Mouse (Mus musculus): Measurements from ENCODE around the gene Svbp. TPM values are rescaled to one million over a fixed set of nuclear protein-coding genes. Genes with fewer than 3 reads are reported as not detected.
A peak's percentile ranks its signal among the peaks of the same experiment; 100 is the strongest.

Gene Svbp
- polyA plus RNA-seq, 1 experiment: 39.1 TPM

DNA sequence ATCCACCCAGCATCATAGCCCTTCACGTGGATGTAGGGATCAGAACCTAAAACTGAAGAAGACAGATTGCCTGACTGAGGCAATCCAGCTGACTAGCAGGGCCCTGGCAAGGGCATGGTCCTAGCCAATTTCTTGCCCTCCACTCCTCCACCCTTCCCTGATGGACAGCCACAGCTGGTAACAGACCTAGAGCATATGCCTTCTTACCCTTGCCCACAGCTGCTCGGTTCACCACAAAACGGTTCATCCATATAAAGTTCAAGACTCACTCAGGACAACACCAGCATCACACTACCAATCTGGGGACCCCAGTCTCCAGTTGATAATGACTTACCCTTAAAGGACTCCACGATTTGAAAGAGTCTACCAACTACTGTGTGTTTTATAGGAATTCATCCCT is 9.3 kb upstream of the Svbp start:
- H3K4me3 ChIP-seq (ENCODE audit: low read depth, low read length): no peak overlapping the region
- no peaks in the 10 kb centered on the region for H3K27me3 ChIP-seq (ENCODE audit: control insufficient read depth, insufficient read depth, low read length, poor library complexity, severe bottlenecking)
- TF ChIP-seq CTCF (IDR thresholded peaks at IDR 0.05; ENCODE audit: low read depth, low read length) (no peak), POLR2A (IDR thresholded peaks at IDR 0.05; ENCODE audit: insufficient read depth, low read length) (no peak), EP300 (IDR thresholded peaks at IDR 0.05; ENCODE audit: insufficient read depth, low read depth, low read length) (no peak)

DNA sequence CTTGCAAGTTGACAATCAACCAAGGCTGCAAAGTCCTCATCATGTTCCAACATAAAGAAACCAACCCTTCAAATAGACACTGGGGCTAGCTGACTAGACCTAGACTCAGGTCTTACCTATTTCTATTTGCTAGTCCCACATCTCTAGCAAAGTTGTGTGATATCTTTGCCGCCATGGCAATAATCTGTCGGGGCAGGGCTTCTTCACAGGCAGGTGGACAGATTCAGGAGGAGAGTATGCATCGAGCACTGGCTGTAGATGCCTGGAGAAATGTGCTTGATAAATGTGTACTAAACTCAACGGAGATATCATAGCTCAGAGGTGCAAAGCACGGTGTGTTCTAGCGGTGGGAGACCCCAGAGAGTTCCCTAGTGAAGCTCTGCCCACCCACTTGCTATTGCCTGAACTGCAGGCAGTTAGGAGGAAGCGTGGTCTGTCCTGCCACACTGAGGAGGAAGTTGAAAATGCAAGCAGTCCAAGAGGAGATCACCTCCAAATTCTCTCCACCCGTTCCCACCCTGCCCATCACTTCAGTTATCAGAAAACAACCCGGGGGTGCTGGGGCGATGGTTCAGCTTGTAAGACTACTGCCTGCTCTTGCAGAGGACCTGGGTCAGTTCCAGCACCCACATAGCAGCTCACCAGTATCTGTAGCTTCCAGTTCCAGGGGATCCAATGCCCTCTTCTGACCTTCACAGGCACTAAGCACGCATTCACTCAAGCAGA is 6.9 kb upstream of the Svbp start:
- no peak overlapping the region for H3K4me3 ChIP-seq (ENCODE audit: low read depth, low read length)
- TF ChIP-seq CTCF (IDR thresholded peaks at IDR 0.05; ENCODE audit: low read depth, low read length) (peak; percentile 33), POLR2A (IDR thresholded peaks at IDR 0.05; ENCODE audit: insufficient read depth, low read length) (no peak), EP300 (IDR thresholded peaks at IDR 0.05; ENCODE audit: insufficient read depth, low read depth, low read length) (no peak)
- H3K27ac ChIP-seq (ENCODE audit: insufficient read depth, low read length): no peak overlapping the region
- H3K9ac ChIP-seq (ENCODE audit: low read depth, poor library complexity, severe bottlenecking): no peak overlapping the region
- H3K36me3 ChIP-seq (ENCODE audit: control insufficient read depth, insufficient read depth, low read length, poor library complexity, severe bottlenecking): no peaks in the 10 kb centered on the region
- no peaks in the 10 kb centered on the region for H3K4me1 ChIP-seq (ENCODE audit: control insufficient read depth, insufficient read depth, low read length)
- no peaks in the 10 kb centered on the region for H3K27me3 ChIP-seq (ENCODE audit: control insufficient read depth, insufficient read depth, low read length, poor library complexity, severe bottlenecking)
- H3K9me3 ChIP-seq (replicated peaks; ENCODE audit: control insufficient read depth, insufficient read depth, low read length, poor library complexity, severe bottlenecking): no peaks in the 10 kb centered on the region

More for the DNA sequence above, 9.3 kb upstream of the Svbp start:
- H3K36me3 ChIP-seq (ENCODE audit: control insufficient read depth, insufficient read depth, low read length, poor library complexity, severe bottlenecking): no peaks in the 10 kb centered on the region
- no peaks in the 10 kb centered on the region for H3K4me1 ChIP-seq (ENCODE audit: control insufficient read depth, insufficient read depth, low read length)
- no peak overlapping the region for H3K9ac ChIP-seq (ENCODE audit: low read depth, poor library complexity, severe bottlenecking)
- H3K9me3 ChIP-seq (replicated peaks; ENCODE audit: control insufficient read depth, insufficient read depth, low read length, poor library complexity, severe bottlenecking): no peaks in the 10 kb centered on the region
- H3K27ac ChIP-seq (ENCODE audit: insufficient read depth, low read length): no peak overlapping the region

DNA sequence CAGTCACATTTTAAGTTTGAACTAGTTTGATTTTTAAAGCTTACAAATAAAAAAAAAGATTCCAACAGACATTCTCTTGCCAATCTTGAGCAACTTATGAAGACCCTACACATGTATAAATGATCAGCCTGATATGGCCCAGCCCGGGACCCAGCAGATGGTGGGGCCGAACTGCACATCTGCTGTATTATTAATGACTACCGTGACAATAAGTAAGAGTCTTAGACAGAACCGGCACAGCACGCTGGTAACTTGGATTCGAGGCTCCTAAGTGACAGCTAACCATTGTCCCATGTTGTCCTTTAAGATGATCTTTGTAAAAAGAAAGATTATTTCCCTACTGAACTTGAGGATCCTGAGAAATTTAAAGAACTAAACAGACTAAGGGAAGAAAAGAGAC is 5.7 kb upstream of the Svbp start:
- H3K9ac ChIP-seq (ENCODE audit: low read depth, poor library complexity, severe bottlenecking): no peak overlapping the region

DNA sequence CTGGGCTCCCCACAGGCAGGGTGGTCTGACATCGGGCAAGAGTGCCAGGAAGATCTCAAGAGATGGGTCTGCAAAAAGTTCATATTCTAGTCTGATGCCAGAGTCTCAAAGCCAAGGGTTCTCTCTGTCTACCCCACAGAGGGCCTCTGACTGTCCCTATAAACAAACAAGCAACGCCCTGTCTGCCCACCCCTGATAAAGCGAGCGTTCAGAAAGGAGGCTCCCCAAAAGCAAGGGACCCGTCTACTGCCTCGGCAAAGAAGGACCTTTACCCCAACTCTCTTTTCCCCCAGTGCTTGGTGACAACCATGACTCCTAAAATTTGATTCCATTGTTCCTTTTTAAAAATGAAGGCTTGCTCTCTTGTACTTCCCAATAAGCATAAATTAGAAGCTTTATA is 5.2 kb upstream of the Svbp start, which contains the start of gene Ermap:
Gene Ermap (minus strand): TSS at position 148 of the 400 bp plus-strand sequence.
- H3K9ac ChIP-seq (ENCODE audit: low read depth, poor library complexity, severe bottlenecking): no peak within 1 kb of the TSS
- H3K9me3 ChIP-seq (replicated peaks; ENCODE audit: control insufficient read depth, insufficient read depth, low read length, poor library complexity, severe bottlenecking): no peaks in the 10 kb centered on the region
- H3K36me3 ChIP-seq (ENCODE audit: control insufficient read depth, insufficient read depth, low read length, poor library complexity, severe bottlenecking): no peaks in the 10 kb centered on the region
- TF ChIP-seq EP300 (IDR thresholded peaks at IDR 0.05; ENCODE audit: insufficient read depth, low read depth, low read length) (no peak), CTCF (IDR thresholded peaks at IDR 0.05; ENCODE audit: low read depth, low read length) (no peak), POLR2A (IDR thresholded peaks at IDR 0.05; ENCODE audit: insufficient read depth, low read length) (no peak)
- no peaks in the 10 kb centered on the region for H3K4me1 ChIP-seq (ENCODE audit: control insufficient read depth, insufficient read depth, low read length)
- H3K27ac ChIP-seq (ENCODE audit: insufficient read depth, low read length): no peak within 1 kb of the TSS
- no peaks in the 10 kb centered on the region for H3K27me3 ChIP-seq (ENCODE audit: control insufficient read depth, insufficient read depth, low read length, poor library complexity, severe bottlenecking)
- no peak within 1 kb of the TSS for H3K4me3 ChIP-seq (ENCODE audit: low read depth, low read length)

More for the DNA sequence above, 5.7 kb upstream of the Svbp start:
- Histone ChIP-seq H3K9me3 (replicated peaks; ENCODE audit: control insufficient read depth, insufficient read depth, low read length, poor library complexity, severe bottlenecking) (no peaks in the 10 kb centered on the region), H3K36me3 (ENCODE audit: control insufficient read depth, insufficient read depth, low read length, poor library complexity, severe bottlenecking) (no peaks in the 10 kb centered on the region), H3K27ac (ENCODE audit: insufficient read depth, low read length) (no peak overlapping the region), H3K27me3 (ENCODE audit: control insufficient read depth, insufficient read depth, low read length, poor library complexity, severe bottlenecking) (no peaks in the 10 kb centered on the region), H3K4me1 (ENCODE audit: control insufficient read depth, insufficient read depth, low read length) (no peaks in the 10 kb centered on the region), H3K4me3 (ENCODE audit: low read depth, low read length) (no peak overlapping the region)
- TF ChIP-seq POLR2A (IDR thresholded peaks at IDR 0.05; ENCODE audit: insufficient read depth, low read length): no peak
- no peak for TF ChIP-seq EP300 (IDR thresholded peaks at IDR 0.05; ENCODE audit: insufficient read depth, low read depth, low read length)
- TF ChIP-seq CTCF (IDR thresholded peaks at IDR 0.05; ENCODE audit: low read depth, low read length): no peak

DNA sequence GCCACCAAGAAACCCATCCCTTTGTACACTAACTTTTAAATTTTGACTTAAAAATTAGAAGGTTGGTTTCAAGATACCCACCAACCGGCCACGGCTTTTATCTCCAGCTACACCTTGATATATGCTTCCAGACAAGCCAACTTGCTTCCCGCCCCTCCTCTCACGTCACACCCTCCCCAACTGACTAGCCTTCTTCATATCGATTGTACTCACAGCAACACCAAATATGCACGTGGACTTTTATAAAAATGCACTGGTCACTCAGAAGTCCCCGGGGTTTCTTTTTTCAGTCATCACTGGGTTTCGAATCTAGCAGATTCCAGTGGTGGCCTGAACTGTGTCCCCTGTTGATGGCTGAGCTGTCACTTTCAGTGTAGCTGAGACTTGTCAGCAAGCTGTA is 4.5 kb upstream of the Svbp start:
- Histone ChIP-seq H3K4me1 (ENCODE audit: control insufficient read depth, insufficient read depth, low read length) (no peaks in the 10 kb centered on the region), H3K36me3 (ENCODE audit: control insufficient read depth, insufficient read depth, low read length, poor library complexity, severe bottlenecking) (no peaks in the 10 kb centered on the region), H3K27ac (ENCODE audit: insufficient read depth, low read length) (no peak overlapping the region), H3K9me3 (replicated peaks; ENCODE audit: control insufficient read depth, insufficient read depth, low read length, poor library complexity, severe bottlenecking) (no peaks in the 10 kb centered on the region), H3K4me3 (ENCODE audit: low read depth, low read length) (no peak overlapping the region), H3K9ac (ENCODE audit: low read depth, poor library complexity, severe bottlenecking) (no peak overlapping the region), H3K27me3 (ENCODE audit: control insufficient read depth, insufficient read depth, low read length, poor library complexity, severe bottlenecking) (no peaks in the 10 kb centered on the region)
- no peak for TF ChIP-seq EP300 (IDR thresholded peaks at IDR 0.05; ENCODE audit: insufficient read depth, low read depth, low read length)
- TF ChIP-seq POLR2A (IDR thresholded peaks at IDR 0.05; ENCODE audit: insufficient read depth, low read length): no peak
- no peak for TF ChIP-seq CTCF (IDR thresholded peaks at IDR 0.05; ENCODE audit: low read depth, low read length)

DNA sequence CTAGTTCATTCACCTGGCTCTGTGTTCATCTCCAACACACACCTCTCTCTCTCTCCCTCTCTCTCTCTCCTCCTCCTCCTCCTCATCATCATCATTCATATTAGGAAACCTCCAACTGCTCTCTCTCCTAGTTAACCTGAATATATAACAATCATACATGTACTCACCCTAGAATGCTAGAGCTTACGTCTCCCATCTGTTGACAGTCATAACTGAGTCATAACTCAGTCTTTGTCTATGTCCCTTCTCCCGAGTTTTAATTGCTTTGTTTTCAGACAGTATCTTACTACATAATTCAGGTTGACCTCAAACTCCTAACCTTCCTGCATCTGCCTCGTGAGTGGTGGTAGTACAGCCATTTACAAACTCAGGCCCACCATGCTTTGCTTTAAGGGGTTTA is 3.8 kb upstream of the Svbp start:
- TF ChIP-seq POLR2A (IDR thresholded peaks at IDR 0.05; ENCODE audit: insufficient read depth, low read length) (no peak), EP300 (IDR thresholded peaks at IDR 0.05; ENCODE audit: insufficient read depth, low read depth, low read length) (no peak), CTCF (IDR thresholded peaks at IDR 0.05; ENCODE audit: low read depth, low read length) (no peak)
- H3K27ac ChIP-seq (ENCODE audit: insufficient read depth, low read length): no peak overlapping the region
- H3K4me3 ChIP-seq (ENCODE audit: low read depth, low read length): no peak overlapping the region
- H3K4me1 ChIP-seq (ENCODE audit: control insufficient read depth, insufficient read depth, low read length): no peaks in the 10 kb centered on the region
- H3K9me3 ChIP-seq (replicated peaks; ENCODE audit: control insufficient read depth, insufficient read depth, low read length, poor library complexity, severe bottlenecking): no peaks in the 10 kb centered on the region
- H3K27me3 ChIP-seq (ENCODE audit: control insufficient read depth, insufficient read depth, low read length, poor library complexity, severe bottlenecking): no peaks in the 10 kb centered on the region
- H3K36me3 ChIP-seq (ENCODE audit: control insufficient read depth, insufficient read depth, low read length, poor library complexity, severe bottlenecking): no peaks in the 10 kb centered on the region
- H3K9ac ChIP-seq (ENCODE audit: low read depth, poor library complexity, severe bottlenecking): no peak overlapping the region

All from ES-Bruce4 (cell line).